Comparison of ENCODE assay signal across 10 mouse cellular contexts in the genomic region with DNA sequence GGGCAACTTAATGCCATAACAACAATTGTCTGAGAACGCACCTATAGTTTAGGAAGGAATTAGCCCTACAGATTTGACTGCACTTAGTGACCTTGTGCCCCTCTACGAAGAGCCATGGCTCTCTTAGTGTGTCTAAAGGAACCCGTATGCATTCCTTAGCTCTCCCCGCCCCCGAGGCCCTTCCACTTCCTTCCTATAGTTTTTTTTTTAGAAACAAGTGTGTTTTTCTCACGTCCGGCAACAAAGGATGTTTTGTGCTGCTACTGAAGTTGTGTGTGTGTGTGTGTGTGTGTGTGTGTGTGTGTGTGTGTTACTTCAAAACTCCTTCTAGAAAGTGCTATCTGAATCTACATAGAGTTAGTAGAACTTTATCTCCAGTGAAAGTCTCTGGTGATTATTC. TPM values are rescaled to one million over a fixed set of nuclear protein-coding genes. Genes with fewer than 3 reads are reported as not detected.
DNase-seq lines count a peak whose midpoint lies in the region; ATAC-seq and TF ChIP-seq lines count a peak whose summit lies in the region.
"Had no signal": no experiment of that assay in that cellular context is flagged by ENCODE, and none has a peak within 500 bp of the region (broad histone marks: within the 10 kb centered on the region; RNA-seq: fewer than 3 reads in every experiment).

No protein-coding gene starts in this region.

- no peaks in the 10 kb centered on the region for H3K36me3 ChIP-seq in kidney, adult 2 months (ENCODE audit: control insufficient read depth, insufficient read depth, low read length)
- no peaks in the 10 kb centered on the region for H3K36me3 ChIP-seq in embryonic facial prominence, embryonic 11.5 days (replicated peaks; ENCODE audit: control insufficient read depth, insufficient read depth, low read depth, low read length)

- peaks cover 11% of the 10 kb centered on the region; the same call in 1 of the 2 replicates for H3K4me1 ChIP-seq in kidney, adult 2 months (ENCODE audit: control insufficient read depth, insufficient read depth, low read length)
- H3K4me1 ChIP-seq in embryonic facial prominence, embryonic 11.5 days (ENCODE audit: control insufficient read depth, insufficient read depth, low read length) = no peaks in the 10 kb centered on the region

- H3K9ac ChIP-seq in embryonic facial prominence, embryonic 11.5 days (replicated peaks; ENCODE audit: low read length) = no peak overlapping the region

- no peak for TF ChIP-seq CTCF in kidney, adult 2 months (conservative IDR thresholded peaks at IDR 0.05; ENCODE audit: insufficient read depth, insufficient read length, low read depth, low read length)

- no peak overlapping the region for H3K27ac ChIP-seq in kidney, adult 2 months (ENCODE audit: insufficient read depth, low read depth, low read length)
- no peak overlapping the region for H3K27ac ChIP-seq in embryonic facial prominence, embryonic 11.5 days (replicated peaks; ENCODE audit: low read depth, low read length)

- 56% methylated on average over 7 of the region's 7 CpGs for WGBS in kidney, adult 2 months
- 18% methylated on average over 7 of the region's 7 CpGs for WGBS in embryonic facial prominence, embryonic 11.5 days

- H3K4me2 ChIP-seq in embryonic facial prominence, embryonic 11.5 days (ENCODE audit: low read depth, low read length) = no peak overlapping the region

- intact Hi-C loops in left cerebral cortex, postnatal 36 days (cut with DNase I) = no loop called here

- TF ChIP-seq POLR2A in kidney, adult 2 months (IDR thresholded peaks at IDR 0.05; ENCODE audit: low read depth, low read length) = no peak

- no peaks in the 10 kb centered on the region for H3K9me3 ChIP-seq in embryonic facial prominence, embryonic 11.5 days (replicated peaks; ENCODE audit: control insufficient read depth, low read length)

- DNase-seq in kidney, adult 2 months = peak; percentile 70
- DNase-seq in kidney, adult 18-20 months = no peak
- peak; percentile 56 for DNase-seq in embryonic facial prominence, embryonic 11.5 days (ENCODE audit: low spot score)
- DNase-seq in kidney, postnatal 14 days = peak; percentile 56
- peak; percentile 74 to 82 for DNase-seq in spleen, postnatal 36 days (ENCODE audit: low spot score in 2 of 2)
- no peak for DNase-seq in left cerebral cortex, postnatal 36 days (ENCODE audit: low spot score in 2 of 2)
- no peak for DNase-seq in urinary bladder, postnatal 4 days (ENCODE audit: low spot score in 2 of 2)
- no peak for DNase-seq in urinary bladder, adult 2 months (ENCODE audit: low spot score)

- ATAC-seq in embryonic facial prominence, embryonic 11.5 days (replicated peaks; ENCODE audit: insufficient number of reproducible peaks, low FRiP score, low TSS enrichment, low read depth) = no peak

- H3K4me3 ChIP-seq in kidney, adult 2 months (ENCODE audit: insufficient read depth, low read depth, low read length) = no peak overlapping the region
- no peak overlapping the region for H3K4me3 ChIP-seq in embryonic facial prominence, embryonic 11.5 days (ENCODE audit: low read depth, low read length)

- H3K27me3 ChIP-seq in kidney, adult 2 months (replicated peaks; ENCODE audit: control insufficient read depth, insufficient read depth, low read length) = no peaks in the 10 kb centered on the region
- H3K27me3 ChIP-seq in embryonic facial prominence, embryonic 11.5 days (ENCODE audit: control insufficient read depth, insufficient read depth, low read length) = no peaks in the 10 kb centered on the region

RNA-seq across cellular contexts. Expression of gene Gm17571, which starts 23.5 kb away (rescaled TPM):
- polyA plus RNA-seq in kidney, adult 2 months (2012; rRNA removed) = not detected in 2 replicates
- polyA plus RNA-seq in embryonic facial prominence, embryonic 11.5 days (2014; fragmentation: Nextera tagmentation; extraction: Ambion mirVana) = not detected in 2 replicates
- not detected for total RNA-seq in left cerebral cortex, postnatal 36 days (2021)
- not detected in 2 replicates for polyA plus RNA-seq in urinary bladder, adult 2 months (2012; rRNA removed)
- total RNA-seq: common myeloid progenitor, adult 5-6 weeks; megakaryocyte-erythroid progenitor cell, adult 5-6 weeks had no signal

Comparison
In these comparisons a context has a peak if more than half of its experiments do, and no peak if none do; other contexts are left out.
1. DNase-seq: peak in kidney, adult 2 months (single experiment), embryonic facial prominence, embryonic 11.5 days (single experiment), kidney, postnatal 14 days (single experiment) and spleen, postnatal 36 days (2 of 2); none in kidney, adult 18-20 months (single experiment), left cerebral cortex, postnatal 36 days (0 of 2), urinary bladder, postnatal 4 days (0 of 2) and urinary bladder, adult 2 months (single experiment).